Mouse (Mus musculus) brown adipose tissue, adult 24 weeks (tissue): ENCODE data around the gene Tmed10. TPM values are rescaled to one million over a fixed set of nuclear protein-coding genes. Genes with fewer than 3 reads are reported as not detected.

Experiments
- H3K27ac ChIP-seq: fragments of 200-500 bp; replicated peaks from 2 replicates; pipeline ENCODE4 v1.5.1; 2012; ENCODE audit warnings: low read depth, mild to moderate bottlenecking, low read length
- H3K4me1 ChIP-seq: fragments of 200-500 bp; 2 replicates; pipeline ENCODE4 v1.6.1; 2012; ENCODE audit warnings: low read length, mixed read lengths; ENCODE audit not compliant: control insufficient read depth, insufficient read depth, insufficient read length
- H3K4me3 ChIP-seq: fragments of 200-500 bp; 2 replicates; pipeline ENCODE4 v1.5.1; 2012; ENCODE audit warnings: low read depth, mild to moderate bottlenecking, low read length, moderate library complexity; ENCODE audit not compliant: insufficient read depth
- polyA plus RNA-seq: library from polyadenylated mRNA; stranded (reverse); fragments of >200 nt; gene quantifications from 2 replicates; pipeline ENCODE4 v1.2.4, GENCODE M21; 2012; ENCODE audit not compliant: missing spikeins, insufficient read depth, insufficient read length

The Tmed10 gene
- polyA plus RNA-seq, 1 experiment: 126 TPM

DNA sequence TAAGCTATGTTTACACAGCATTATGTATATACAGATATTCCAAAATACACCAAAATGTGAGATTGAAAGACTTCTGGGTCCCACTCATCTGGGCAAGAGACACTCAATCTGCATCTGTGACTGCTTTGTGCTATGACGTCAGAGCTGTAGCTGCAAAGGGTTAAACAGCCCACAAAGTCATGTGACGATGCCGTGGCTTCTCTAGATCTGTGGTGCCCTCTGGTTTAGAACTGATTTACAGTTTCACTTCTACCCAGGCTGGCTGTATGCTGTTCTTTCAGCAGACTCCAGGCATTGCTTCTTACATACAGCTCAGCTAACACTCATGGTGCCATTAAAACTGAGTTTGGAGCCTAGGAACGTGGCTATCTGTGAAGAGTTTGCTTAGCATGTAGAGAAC is 69.9 kb downstream of the Tmed10 start:
- Histone ChIP-seq H3K4me3 (no peak overlapping the region), H3K27ac (no peak overlapping the region), H3K4me1 (no peaks in the 10 kb centered on the region; the same call in 1 of the 2 replicates)

GRCm38 (mm10) chr12:85303256-85303655 is 71.4 kb downstream of the Tmed10 start:
- H3K27ac ChIP-seq: no peak overlapping the region
- no peaks in the 10 kb centered on the region; the same call in 1 of the 2 replicates for H3K4me1 ChIP-seq
- no peak overlapping the region for H3K4me3 ChIP-seq

GRCm38 (mm10) chr12:85298835-85299180 is 75.8 kb downstream of the Tmed10 start:
- Histone ChIP-seq H3K4me3 (no peak overlapping the region), H3K4me1 (no peaks in the 10 kb centered on the region), H3K27ac (no peak overlapping the region)

GRCm38 (mm10) chr12:85298127-85298834 is 76.4 kb downstream of the Tmed10 start:
- no peak overlapping the region for H3K4me3 ChIP-seq
- no peak overlapping the region for H3K27ac ChIP-seq
- H3K4me1 ChIP-seq: no peaks in the 10 kb centered on the region

DNA sequence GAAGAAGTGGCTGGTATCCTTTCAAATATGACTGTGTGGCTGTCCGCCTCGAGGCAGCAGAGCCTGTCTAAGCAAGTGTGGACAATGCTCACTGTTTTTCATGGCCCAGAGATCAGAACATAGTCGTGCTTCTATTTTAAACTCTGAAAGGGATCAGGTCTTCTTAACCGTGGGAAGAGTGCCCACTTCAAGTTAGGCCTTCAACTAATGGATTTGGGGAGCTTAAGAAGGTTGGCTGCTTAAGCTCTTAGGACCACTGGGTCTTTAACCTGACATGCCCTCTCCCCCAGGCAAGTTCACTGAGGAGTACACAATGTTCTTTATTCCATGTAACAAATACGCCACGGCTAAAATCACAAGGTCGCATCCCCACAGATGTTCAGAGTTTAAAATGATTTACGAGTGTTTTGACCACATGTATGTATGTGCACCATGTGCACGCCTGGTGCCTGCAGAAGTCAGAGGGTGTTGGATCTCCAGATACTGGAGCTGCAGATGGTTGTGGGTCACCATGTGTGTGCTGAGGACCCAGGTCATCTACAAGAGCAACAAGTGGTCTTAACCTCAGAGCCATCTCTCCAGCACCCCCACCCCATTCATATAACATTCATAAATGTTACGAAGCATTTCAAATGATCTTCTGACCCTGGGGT is 77.2 kb downstream of the Tmed10 start:
- Histone ChIP-seq H3K27ac (no peak overlapping the region), H3K4me1 (peaks cover under 1% of the 10 kb centered on the region; the same call in 1 of the 2 replicates), H3K4me3 (no peak overlapping the region)

GRCm38 (mm10) chr12:85296915-85297314 is 77.7 kb downstream of the Tmed10 start:
- H3K27ac ChIP-seq: no peak overlapping the region
- H3K4me1 ChIP-seq: peaks cover 2% of the 10 kb centered on the region; the same call in 1 of the 2 replicates
- H3K4me3 ChIP-seq: no peak overlapping the region

DNA sequence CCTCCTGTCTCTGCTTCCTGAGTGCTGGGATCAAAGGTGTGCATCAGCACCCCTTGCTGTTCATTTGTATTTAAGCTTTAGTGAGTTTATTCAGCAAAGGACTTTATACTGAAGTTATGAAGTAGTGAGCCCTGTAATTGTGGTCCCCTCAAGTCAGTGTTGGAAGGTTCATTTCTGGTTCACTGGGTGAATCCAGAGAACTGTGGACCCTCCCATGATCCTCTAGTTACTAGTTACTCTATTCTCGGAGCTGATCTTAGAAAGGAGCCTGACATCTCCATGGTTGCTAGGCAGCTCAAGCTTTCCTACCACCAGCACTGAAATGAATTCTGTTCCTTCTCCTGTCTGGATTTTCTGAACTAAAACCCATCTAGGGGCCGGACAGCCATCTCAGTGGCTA is 79.1 kb downstream of the Tmed10 start:
- no peak overlapping the region for H3K4me3 ChIP-seq
- H3K4me1 ChIP-seq: peaks cover 2% of the 10 kb centered on the region; the same call in 1 of the 2 replicates
- H3K27ac ChIP-seq: no peak overlapping the region

DNA sequence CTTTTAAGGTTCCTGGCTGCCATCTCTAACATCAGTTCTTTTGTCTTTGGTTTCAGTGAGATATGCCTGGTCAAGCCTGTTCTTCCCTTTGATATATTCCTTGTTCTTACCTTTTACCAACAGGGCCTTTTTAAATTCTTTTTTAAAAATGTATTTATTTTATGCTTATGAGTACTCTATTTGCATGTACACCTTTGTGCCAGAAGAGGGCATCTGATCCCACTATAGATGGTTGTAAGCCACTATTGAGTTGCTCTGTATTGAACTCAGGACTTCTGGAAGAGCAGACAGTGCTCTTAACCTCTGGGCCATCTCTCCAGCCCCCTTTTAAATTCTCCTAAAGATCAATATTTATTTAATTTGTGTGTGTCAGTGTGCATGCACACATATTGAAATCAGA is 81.7 kb downstream of the Tmed10 start:
- no peak overlapping the region for H3K27ac ChIP-seq
- peaks cover 8% of the 10 kb centered on the region; the same call in 1 of the 2 replicates for H3K4me1 ChIP-seq

DNA sequence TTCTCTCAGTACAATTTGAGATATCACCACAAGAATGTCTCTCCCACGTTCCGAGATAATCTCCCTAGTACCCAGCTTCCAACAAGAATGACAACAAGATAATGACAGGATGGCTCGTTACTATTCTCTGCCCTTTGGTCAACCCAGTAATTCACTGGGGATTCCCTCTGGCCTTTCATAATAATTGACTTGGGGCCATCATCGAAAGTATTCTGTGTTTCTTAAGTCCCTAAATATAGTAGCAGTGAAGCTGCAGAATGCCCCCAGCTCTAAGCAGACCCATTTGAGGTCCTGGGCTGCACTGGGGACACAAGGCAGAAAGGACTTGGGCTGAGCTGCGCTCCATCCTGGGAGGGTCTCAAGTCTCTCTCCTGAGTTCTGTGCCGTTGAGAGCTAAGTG is 82.4 kb downstream of the Tmed10 start:
- no peak overlapping the region for H3K4me3 ChIP-seq
- peaks cover 8% of the 10 kb centered on the region; the same call in 1 of the 2 replicates for H3K4me1 ChIP-seq
- H3K27ac ChIP-seq: no peak overlapping the region

More for the DNA sequence above, 81.7 kb downstream of the Tmed10 start:
- H3K4me3 ChIP-seq: no peak overlapping the region

- Histone ChIP-seq H3K4me1 (peaks cover 8% of the 10 kb centered on the region; the same call in 1 of the 2 replicates), H3K27ac (no peak overlapping the region), H3K4me3 (no peak overlapping the region)
Measured at GRCm38 (mm10) chr12:85291541-85291940, 83.1 kb downstream of the Tmed10 start.

DNA sequence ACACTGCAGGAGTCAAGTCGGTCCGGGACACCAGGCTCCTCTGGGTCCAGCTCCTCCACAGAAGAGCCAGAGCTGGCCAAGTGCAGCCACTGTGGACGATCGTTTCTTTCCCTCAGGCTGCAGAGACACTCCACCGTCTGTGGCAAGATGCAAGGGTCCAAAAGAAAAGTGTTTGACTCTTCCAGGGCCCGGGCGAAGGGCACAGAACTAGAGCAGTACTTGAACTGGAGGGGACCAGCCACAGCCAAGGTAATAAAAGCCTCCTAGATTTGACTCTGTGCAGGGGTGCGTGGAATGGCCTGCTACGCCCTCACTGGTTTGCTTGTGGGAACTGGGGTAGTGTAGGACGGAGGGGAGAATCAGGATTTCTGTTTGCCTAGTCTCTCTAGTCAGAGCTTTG is 84.0 kb downstream of the Tmed10 start:
- H3K4me1 ChIP-seq: peaks cover 8% of the 10 kb centered on the region; the same call in 1 of the 2 replicates
- H3K4me3 ChIP-seq: no peak overlapping the region
- no peak overlapping the region for H3K27ac ChIP-seq

Other genes with a start within 250 kb of the Tmed10 start
- 0.36 TPM in 1 of 2 replicates, not detected in the other for gene Rps6kl1, start 223.6 kb downstream of the Tmed10 start, polyA plus RNA-seq
- gene Pgf, start 197.1 kb downstream of the Tmed10 start, polyA plus RNA-seq: not detected in 2 replicates
- 14.8 and 25.4 TPM in 2 replicates for gene Eif2b2, start 155.4 kb downstream of the Tmed10 start, polyA plus RNA-seq
- gene Mlh3, start 104.2 kb downstream of the Tmed10 start, polyA plus RNA-seq: 6.5 and 8.5 TPM in 2 replicates
- 60.1 and 79.2 TPM in 2 replicates for gene Acyp1, start 86.4 kb downstream of the Tmed10 start, polyA plus RNA-seq
- not detected in 2 replicates for gene Zc2hc1c, start 86.3 kb downstream of the Tmed10 start, polyA plus RNA-seq
- gene Nek9, start 35.5 kb downstream of the Tmed10 start, polyA plus RNA-seq: 29.5 and 38.8 TPM in 2 replicates
- 10.7 and 154 TPM in 2 replicates for gene Fos, start 99.0 kb upstream of the Tmed10 start, polyA plus RNA-seq
- gene Jdp2, start 224.2 kb upstream of the Tmed10 start, polyA plus RNA-seq: 9.9 and 11.2 TPM in 2 replicates